Mouse (Mus musculus) megakaryocyte, embryonic 14.5 days (primary cell): ENCODE measurements around the gene Atp9a. TPM values are rescaled to one million over a fixed set of nuclear protein-coding genes. Genes with fewer than 3 reads are reported as not detected.
A peak's percentile ranks its signal among the peaks of the same experiment; 100 is the strongest.

Source experiments
- H3K27me3 ChIP-seq: replicated peaks from 2 replicates; pipeline ENCODE3; 2012; ENCODE audit warnings: inconsistent platforms
- H3K36me3 ChIP-seq: replicated peaks from 2 replicates; pipeline ENCODE3; 2012; ENCODE audit warnings: low read length, inconsistent platforms, mixed read lengths
- H3K4me1 ChIP-seq: 2 replicates; pipeline ENCODE4 v1.6.1; 2012; ENCODE audit warnings: inconsistent platforms
- H3K4me3 ChIP-seq: replicated peaks from 2 replicates; pipeline ENCODE3; 2012; ENCODE audit warnings: moderate library complexity, mild to moderate bottlenecking, inconsistent platforms
- H3K9me3 ChIP-seq: 2 replicates; pipeline ENCODE4 v1.6.1; 2012; ENCODE audit warnings: inconsistent platforms
- FLI1 ChIP-seq: IDR thresholded peaks from 2 replicates; pipeline ENCODE4 v1.6.1; 2012; ENCODE audit warnings: low read length, inconsistent platforms, mixed read lengths
- GATA1 ChIP-seq: IDR thresholded peaks from 3 replicates; pipeline ENCODE4 v1.6.1; 2012; ENCODE audit warnings: mixed read lengths, low read length, inconsistent platforms, borderline replicate concordance
- polyA plus RNA-seq: library from polyadenylated mRNA; stranded (reverse); fragments of >175 nt; gene quantifications from 2 replicates; pipeline ENCODE4 v1.2.3, GENCODE M21; 2012; ENCODE audit warnings: low replicate concordance; ENCODE audit not compliant: insufficient read depth

The Atp9a gene
- polyA plus RNA-seq, 1 experiment: 1.5 TPM

DNA sequence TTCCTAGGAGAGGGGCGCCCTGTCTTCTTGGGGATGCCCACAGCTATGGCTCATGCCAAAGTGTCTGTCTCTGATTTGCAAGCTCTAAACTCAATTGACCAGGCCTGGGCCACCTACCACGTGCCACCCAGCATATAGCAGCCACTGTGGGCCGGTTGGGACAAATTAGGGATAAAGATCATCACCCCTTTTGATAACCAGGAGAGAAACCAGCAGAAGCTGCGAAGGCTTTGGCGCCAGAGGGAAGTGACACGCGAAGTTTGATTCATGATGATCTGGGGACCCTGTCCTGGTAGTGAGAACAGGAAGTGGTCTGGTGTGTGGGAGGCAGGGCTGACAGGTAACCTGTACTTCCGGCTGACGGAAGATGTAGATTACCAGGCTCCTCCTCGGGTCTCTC, 151.7 kb downstream of the Atp9a start:
- H3K9me3 ChIP-seq: no peaks in the 10 kb centered on the region
- H3K36me3 ChIP-seq: peaks cover 2% of the 10 kb centered on the region
- peaks cover 17% of the 10 kb centered on the region for H3K27me3 ChIP-seq
- TF ChIP-seq GATA1 (no peak), FLI1 (no peak)
- peak overlapping the region; percentile 95 for H3K4me3 ChIP-seq
- H3K4me1 ChIP-seq: peaks cover 85% of the 10 kb centered on the region

DNA sequence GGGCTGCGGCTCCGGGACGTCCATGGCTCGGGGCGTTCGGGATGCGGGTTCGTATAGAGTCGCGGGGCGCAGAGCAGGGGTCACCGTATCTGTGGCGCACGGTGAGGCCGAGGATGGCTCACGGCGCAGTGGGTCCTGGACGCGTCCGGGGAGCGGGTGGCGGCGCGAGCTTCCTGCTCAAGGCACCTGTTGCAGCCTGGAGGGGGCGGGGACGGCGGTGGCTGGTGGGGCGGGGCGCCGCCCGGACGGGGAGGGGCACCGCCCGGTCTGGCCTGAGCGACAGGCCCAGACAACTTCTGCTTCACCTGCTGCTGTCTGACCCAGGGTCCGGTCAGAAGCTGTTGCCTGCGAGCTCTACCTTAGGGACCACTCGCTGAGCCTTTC, 152.0 kb downstream of the Atp9a start:
- peaks cover 17% of the 10 kb centered on the region for H3K27me3 ChIP-seq
- no peaks in the 10 kb centered on the region for H3K9me3 ChIP-seq
- H3K4me1 ChIP-seq: peaks cover 81% of the 10 kb centered on the region
- H3K4me3 ChIP-seq: peak overlapping the region; percentile 95
- peaks cover 2% of the 10 kb centered on the region for H3K36me3 ChIP-seq
- TF ChIP-seq GATA1 (no peak), FLI1 (no peak)

DNA sequence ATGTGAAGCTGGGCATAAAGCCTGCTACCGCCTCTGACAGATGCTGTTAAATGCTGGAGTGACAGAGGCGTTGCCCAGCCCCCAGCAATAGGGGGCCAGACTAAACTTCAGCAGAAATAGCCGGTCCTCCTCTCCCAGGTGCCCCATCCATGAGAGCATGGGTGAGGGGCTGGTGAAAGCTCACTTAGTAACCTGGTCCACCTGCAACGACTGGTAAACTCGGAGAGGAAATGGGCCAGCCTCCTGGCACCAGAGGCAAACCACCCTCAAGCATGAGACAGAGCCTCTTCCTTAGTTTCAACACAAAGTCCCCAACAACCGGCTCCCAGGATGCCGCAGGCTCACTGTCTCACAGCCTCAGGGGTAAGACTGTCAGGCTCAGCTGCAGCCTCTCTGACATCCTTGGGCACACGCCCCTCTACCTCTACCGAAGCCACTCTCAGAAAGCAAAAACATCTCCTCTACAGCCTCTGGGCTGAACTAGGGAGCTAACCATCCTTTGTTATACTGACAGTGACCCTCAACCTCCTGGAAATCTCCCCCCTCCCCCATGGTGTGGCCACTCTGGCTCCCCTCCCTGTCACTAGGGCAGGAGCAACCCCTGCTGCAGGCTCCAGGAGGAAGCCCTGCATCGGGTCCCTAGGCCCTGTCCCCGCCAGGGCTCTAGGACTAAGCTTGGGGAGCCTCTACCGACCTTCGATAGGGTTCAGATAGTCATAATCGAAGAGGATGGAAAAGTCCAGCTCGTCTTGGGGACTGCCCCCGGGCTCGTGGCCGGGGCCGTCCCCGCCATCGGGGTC, 152.6 kb downstream of the Atp9a start:
- H3K9me3 ChIP-seq: no peaks in the 10 kb centered on the region
- peaks cover 80% of the 10 kb centered on the region for H3K4me1 ChIP-seq
- peaks cover 5% of the 10 kb centered on the region for H3K36me3 ChIP-seq
- H3K4me3 ChIP-seq: peak overlapping the region; percentile 95
- TF ChIP-seq FLI1: no peak
- no peak for TF ChIP-seq GATA1
- H3K27me3 ChIP-seq: peaks cover 17% of the 10 kb centered on the region

DNA sequence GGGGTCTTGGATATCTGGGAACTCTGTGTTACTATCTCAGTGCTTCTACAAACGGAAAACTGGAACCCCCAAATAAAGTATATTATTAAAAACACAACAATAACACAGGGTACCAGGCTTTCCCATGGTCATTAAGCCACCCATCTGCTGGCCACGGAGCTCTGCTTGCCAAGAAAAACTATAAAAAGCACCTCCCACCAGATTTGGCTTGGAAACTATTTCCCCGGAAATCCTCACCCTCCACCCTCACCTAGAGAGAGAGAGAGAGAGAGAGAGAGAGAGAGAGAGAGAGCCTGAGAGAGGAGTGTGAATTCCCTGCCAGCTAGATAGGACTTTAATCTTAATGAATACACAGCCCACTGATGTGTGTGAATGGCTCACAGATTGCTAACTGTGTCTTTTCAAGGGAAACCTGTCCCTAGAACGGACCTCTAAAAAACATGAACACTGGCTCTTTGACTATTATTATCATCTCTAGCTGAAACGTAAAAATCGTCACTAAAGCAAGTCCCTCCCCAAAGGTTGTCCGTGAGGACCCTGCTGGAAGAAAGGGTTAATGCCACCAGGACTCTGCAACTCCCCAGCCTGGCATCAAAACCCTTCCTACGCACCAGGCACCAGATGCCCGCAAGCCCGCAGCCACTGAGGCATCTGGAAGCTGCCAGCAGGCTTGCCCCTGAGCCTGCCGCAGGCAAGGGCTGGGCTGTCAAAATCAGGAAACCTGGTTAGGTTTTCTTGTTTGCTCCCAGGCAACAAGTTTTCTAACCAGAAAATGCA, 153.4 kb downstream of the Atp9a start:
- peaks cover 80% of the 10 kb centered on the region for H3K4me1 ChIP-seq
- no peaks in the 10 kb centered on the region for H3K9me3 ChIP-seq
- H3K27me3 ChIP-seq: peaks cover 17% of the 10 kb centered on the region
- peak overlapping the region; percentile 95 for H3K4me3 ChIP-seq
- no peak for TF ChIP-seq GATA1
- TF ChIP-seq FLI1: no peak
- peaks cover 5% of the 10 kb centered on the region for H3K36me3 ChIP-seq

DNA sequence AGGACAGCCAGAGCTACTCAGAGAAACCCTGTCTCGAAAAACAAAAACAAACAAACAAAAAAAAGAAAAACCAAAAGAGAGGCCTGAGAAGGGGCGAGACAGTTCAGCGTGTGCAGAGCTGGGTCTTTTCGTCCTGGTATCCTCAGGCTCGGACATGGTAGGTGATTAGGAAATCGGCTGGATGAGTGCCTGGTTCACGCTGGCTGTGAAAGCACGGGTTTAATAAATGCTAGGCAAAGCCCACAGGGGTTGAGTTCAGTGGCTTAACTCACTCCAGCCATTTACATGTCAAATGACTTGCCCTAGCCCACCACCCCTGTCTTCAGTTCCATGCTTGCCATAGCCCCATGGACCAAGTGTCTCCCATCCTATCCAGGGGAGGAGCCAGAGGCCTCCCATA, 155.1 kb downstream of the Atp9a start:
- Histone ChIP-seq H3K4me1 (peaks cover 83% of the 10 kb centered on the region), H3K9me3 (no peaks in the 10 kb centered on the region), H3K27me3 (peaks cover 17% of the 10 kb centered on the region), H3K36me3 (peaks cover 6% of the 10 kb centered on the region), H3K4me3 (no peak overlapping the region)
- TF ChIP-seq FLI1 (no peak), GATA1 (no peak)

DNA sequence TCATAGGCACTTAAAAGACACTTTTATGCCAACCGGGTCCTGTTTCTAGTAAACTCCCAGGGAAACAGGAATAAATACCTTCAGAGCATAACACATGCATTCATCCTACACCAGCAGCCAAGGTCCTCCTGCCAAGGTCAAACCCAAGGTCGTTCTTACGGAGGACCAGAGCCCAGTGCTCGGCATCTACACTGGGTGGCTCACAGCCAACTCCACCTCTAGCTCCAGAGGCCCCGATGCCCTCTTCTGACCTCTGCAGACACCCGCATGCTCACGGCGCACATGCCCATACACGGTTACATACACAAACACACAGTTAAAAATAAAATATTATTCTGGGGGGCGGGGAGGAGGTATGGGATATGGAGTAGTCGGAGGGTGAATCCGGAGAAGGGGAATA, 155.7 kb downstream of the Atp9a start:
- no peak for TF ChIP-seq GATA1
- TF ChIP-seq FLI1: no peak
- no peaks in the 10 kb centered on the region for H3K9me3 ChIP-seq
- peaks cover 84% of the 10 kb centered on the region for H3K4me1 ChIP-seq
- H3K36me3 ChIP-seq: peaks cover 8% of the 10 kb centered on the region
- H3K27me3 ChIP-seq: peaks cover 14% of the 10 kb centered on the region
- H3K4me3 ChIP-seq: no peak overlapping the region

DNA sequence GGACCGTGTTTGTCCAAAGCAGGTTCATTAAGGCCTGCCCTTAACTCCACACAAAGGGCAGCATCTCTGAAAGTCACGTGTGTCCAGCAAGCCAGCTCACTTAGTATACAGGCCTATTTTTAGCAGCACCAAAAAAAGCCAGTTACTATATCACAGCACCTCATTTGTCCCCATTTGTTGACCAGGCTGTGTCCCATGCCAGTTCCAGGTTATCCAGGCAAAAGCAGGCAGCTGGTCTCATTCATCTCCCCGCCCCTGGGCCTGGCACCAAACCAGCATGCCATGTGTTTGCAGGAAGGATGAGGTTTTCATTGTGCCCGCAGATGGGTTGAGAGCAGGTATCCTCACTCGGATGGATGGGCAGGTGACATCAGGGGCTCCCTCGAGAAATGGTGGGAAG, 157.4 kb downstream of the Atp9a start:
- TF ChIP-seq FLI1 (no peak), GATA1 (no peak)
- Histone ChIP-seq H3K4me1 (peaks cover 84% of the 10 kb centered on the region), H3K27me3 (peaks cover 2% of the 10 kb centered on the region)

More for the DNA sequence above, 157.4 kb downstream of the Atp9a start:
- Histone ChIP-seq H3K4me3 (no peak overlapping the region), H3K9me3 (no peaks in the 10 kb centered on the region), H3K36me3 (peaks cover 8% of the 10 kb centered on the region)

Other genes with a start within 250 kb of the Atp9a start
- 1.0 and 2.8 TPM in 2 replicates for gene Nfatc2, start 140.8 kb downstream of the Atp9a start, polyA plus RNA-seq
- not detected in 2 replicates for gene Sall4, start 25.5 kb upstream of the Atp9a start, polyA plus RNA-seq
- 32.8 and 46.8 TPM in 2 replicates for gene Zfp64, start 213.2 kb upstream of the Atp9a start, polyA plus RNA-seq